ENCODE assay signal across 24 mouse cellular contexts in genomic region chr2:43513852-43514251, GRCm38 (mm10). TPM values are rescaled to one million over a fixed set of nuclear protein-coding genes. Genes with fewer than 3 reads are reported as not detected.
DNase-seq lines count a peak whose midpoint lies in the region; ATAC-seq and TF ChIP-seq lines count a peak whose summit lies in the region.
"Had no signal": no experiment of that assay in that cellular context is flagged by ENCODE, and none has a peak within 500 bp of the region (broad histone marks: within the 10 kb centered on the region; RNA-seq: fewer than 3 reads in every experiment).

No protein-coding gene starts in this region.

- no peaks in the 10 kb centered on the region for H3K4me1 ChIP-seq in kidney, embryonic 14.5 days (ENCODE audit: control insufficient read depth, insufficient read depth, low read length)
- no peaks in the 10 kb centered on the region for H3K4me1 ChIP-seq in kidney, postnatal 0 days (replicated peaks; ENCODE audit: insufficient read depth, low read length)
- H3K4me1 ChIP-seq in kidney, embryonic 15.5 days, result no peaks in the 10 kb centered on the region
- 0 out of 2 replicates have a peak, but pooled peaks cover 6% of the 10 kb centered on the region for H3K4me1 ChIP-seq in midbrain, embryonic 14.5 days (ENCODE audit: control insufficient read depth, insufficient read depth, low read length)
- H3K4me1 ChIP-seq in midbrain, embryonic 16.5 days (ENCODE audit: control insufficient read depth, insufficient read depth, low read length), result no peaks in the 10 kb centered on the region
- H3K4me1 ChIP-seq: embryonic facial prominence, embryonic 15.5 days; heart, embryonic 12.5 days; hindbrain, embryonic 15.5 days had no signal

- DNase-seq in kidney, adult 11 months, result peak; percentile 24
- peak; percentile 3 for DNase-seq in kidney, postnatal 0 days (ENCODE audit: low spot score)
- peak; percentile 21 for DNase-seq in midbrain, embryonic 14.5 days
- peak; percentile 9 to 52 for DNase-seq in kidney, postnatal 36 days
- DNase-seq in adrenal gland, postnatal 14 days, result no peak
- DNase-seq: adrenal gland, postnatal 25 days; B cell, adult 2 months; cerebellum, adult 8-10 months; cerebellum, postnatal 14 days; gastrocnemius, adult 2 months; gastrocnemius, postnatal 25 days; heart, postnatal 36 days had no signal

- no peak for TF ChIP-seq CTCF in kidney, postnatal 0 days (IDR thresholded peaks at IDR 0.05; ENCODE audit: low read depth)

- no peak overlapping the region for H3K4me2 ChIP-seq in kidney, embryonic 14.5 days (replicated peaks; ENCODE audit: low read depth, low read length)
- no peak overlapping the region for H3K4me2 ChIP-seq in kidney, postnatal 0 days (ENCODE audit: low read length)
- H3K4me2 ChIP-seq in kidney, embryonic 15.5 days, result no peak overlapping the region
- peak overlapping the region; percentile 17; the same call in 1 of the 2 replicates for H3K4me2 ChIP-seq in midbrain, embryonic 14.5 days (ENCODE audit: low read length)
- no peak overlapping the region for H3K4me2 ChIP-seq in midbrain, embryonic 16.5 days (ENCODE audit: low read length)
- H3K4me2 ChIP-seq: embryonic facial prominence, embryonic 15.5 days; heart, embryonic 12.5 days; hindbrain, embryonic 15.5 days had no signal

- no peak overlapping the region for H3K9ac ChIP-seq in kidney, embryonic 14.5 days (ENCODE audit: low read depth, low read length)
- H3K9ac ChIP-seq in kidney, postnatal 0 days (ENCODE audit: low read depth, low read length), result no peak overlapping the region
- H3K9ac ChIP-seq in kidney, embryonic 15.5 days, result no peak overlapping the region
- no peak overlapping the region for H3K9ac ChIP-seq in midbrain, embryonic 14.5 days (replicated peaks; ENCODE audit: low read length)
- H3K9ac ChIP-seq in midbrain, embryonic 16.5 days (ENCODE audit: low read depth, low read length), result no peak overlapping the region
- H3K9ac ChIP-seq: embryonic facial prominence, embryonic 15.5 days; heart, embryonic 12.5 days; hindbrain, embryonic 15.5 days had no signal

- peaks cover 2% of the 10 kb centered on the region; the same call in 1 of the 2 replicates for H3K9me3 ChIP-seq in kidney, embryonic 14.5 days (ENCODE audit: control insufficient read depth, low read length)
- no peaks in the 10 kb centered on the region for H3K9me3 ChIP-seq in kidney, postnatal 0 days (replicated peaks; ENCODE audit: low read length)
- no peaks in the 10 kb centered on the region for H3K9me3 ChIP-seq in kidney, embryonic 15.5 days (replicated peaks)
- H3K9me3 ChIP-seq in midbrain, embryonic 14.5 days (ENCODE audit: control insufficient read depth, low read length), result peaks cover 5% of the 10 kb centered on the region; the same call in 1 of the 2 replicates
- H3K9me3 ChIP-seq in midbrain, embryonic 16.5 days (replicated peaks; ENCODE audit: control insufficient read depth, low read length, poor library complexity, severe bottlenecking), result no peaks in the 10 kb centered on the region; the same call in 1 of the 2 replicates
- H3K9me3 ChIP-seq: embryonic facial prominence, embryonic 15.5 days; G1E had no signal

- ATAC-seq in kidney, embryonic 14.5 days (ENCODE audit: low FRiP score, low TSS enrichment), result no peak
- no peak for ATAC-seq in kidney, postnatal 0 days (replicated peaks; ENCODE audit: low FRiP score, low read depth)
- no peak for ATAC-seq in kidney, embryonic 15.5 days (replicated peaks; ENCODE audit: low FRiP score)
- no peak for ATAC-seq in midbrain, embryonic 14.5 days (ENCODE audit: low FRiP score, low TSS enrichment)
- ATAC-seq in midbrain, embryonic 16.5 days, result no peak
- ATAC-seq: CD4-positive, CD25-positive, alpha-beta regulatory T cell, adult 4 months; forebrain, embryonic 14.5 days had no signal

- 68% methylated on average over 7 of the region's 7 CpGs for WGBS in kidney, embryonic 14.5 days
- 48% methylated on average over 7 of the region's 7 CpGs for WGBS in kidney, postnatal 0 days
- WGBS in kidney, embryonic 15.5 days, result 64% methylated on average over 7 of the region's 7 CpGs
- 6% methylated on average over 7 of the region's 7 CpGs for whole genome bisulfite sequencing in midbrain, embryonic 14.5 days
- 7% methylated on average over 7 of the region's 7 CpGs for WGBS in midbrain, embryonic 16.5 days

- no peaks in the 10 kb centered on the region for H3K27me3 ChIP-seq in kidney, embryonic 14.5 days (ENCODE audit: control insufficient read depth, insufficient read depth, low read length)
- no peaks in the 10 kb centered on the region for H3K27me3 ChIP-seq in kidney, postnatal 0 days (ENCODE audit: insufficient read depth, low read length)
- no peaks in the 10 kb centered on the region for H3K27me3 ChIP-seq in kidney, embryonic 15.5 days
- H3K27me3 ChIP-seq in midbrain, embryonic 14.5 days (ENCODE audit: control insufficient read depth, insufficient read depth, low read length), result no peaks in the 10 kb centered on the region
- H3K27me3 ChIP-seq in midbrain, embryonic 16.5 days (ENCODE audit: control insufficient read depth, insufficient read depth, low read depth, low read length), result no peaks in the 10 kb centered on the region
- H3K27me3 ChIP-seq: embryonic facial prominence, embryonic 15.5 days; heart, embryonic 12.5 days; hindbrain, embryonic 15.5 days had no signal

- H3K4me3 ChIP-seq in kidney, embryonic 14.5 days (ENCODE audit: low read length), result no peak overlapping the region
- H3K4me3 ChIP-seq in kidney, postnatal 0 days (replicated peaks; ENCODE audit: low read depth, low read length), result no peak overlapping the region
- no peak overlapping the region for H3K4me3 ChIP-seq in kidney, embryonic 15.5 days (replicated peaks)
- no peak overlapping the region for H3K4me3 ChIP-seq in midbrain, embryonic 14.5 days (replicated peaks; ENCODE audit: low read depth, low read length)
- H3K4me3 ChIP-seq in midbrain, embryonic 16.5 days (ENCODE audit: low read depth, low read length), result no peak overlapping the region
- H3K4me3 ChIP-seq: embryonic facial prominence, embryonic 15.5 days; erythroblast, embryonic 14.5 days; forebrain, embryonic 10.5 days; gastrocnemius, adult 2 months; heart, embryonic 12.5 days; hindbrain, embryonic 15.5 days had no signal

- H3K27ac ChIP-seq in kidney, embryonic 14.5 days (ENCODE audit: low read depth, low read length), result no peak overlapping the region
- H3K27ac ChIP-seq in kidney, postnatal 0 days, result no peak overlapping the region
- H3K27ac ChIP-seq in kidney, embryonic 15.5 days, result no peak overlapping the region
- no peak overlapping the region for H3K27ac ChIP-seq in midbrain, embryonic 14.5 days (replicated peaks; ENCODE audit: low read depth, low read length)
- no peak overlapping the region for H3K27ac ChIP-seq in midbrain, embryonic 16.5 days (ENCODE audit: low read length)
- H3K27ac ChIP-seq: embryonic facial prominence, embryonic 15.5 days; forebrain, embryonic 10.5 days; gastrocnemius, adult 2 months; hindbrain, embryonic 15.5 days had no signal

- H3K36me3 ChIP-seq in kidney, embryonic 14.5 days (ENCODE audit: control insufficient read depth, insufficient read depth, low read length), result no peaks in the 10 kb centered on the region
- no peaks in the 10 kb centered on the region for H3K36me3 ChIP-seq in kidney, postnatal 0 days (ENCODE audit: insufficient read depth, low read length)
- no peaks in the 10 kb centered on the region for H3K36me3 ChIP-seq in kidney, embryonic 15.5 days
- H3K36me3 ChIP-seq in midbrain, embryonic 14.5 days (ENCODE audit: control insufficient read depth, insufficient read depth, low read length), result no peaks in the 10 kb centered on the region
- no peaks in the 10 kb centered on the region for H3K36me3 ChIP-seq in midbrain, embryonic 16.5 days (ENCODE audit: control insufficient read depth, insufficient read depth, low read length)
- H3K36me3 ChIP-seq: embryonic facial prominence, embryonic 15.5 days; forebrain, embryonic 10.5 days; G1E; heart, embryonic 12.5 days; hindbrain, embryonic 15.5 days had no signal

RNA-seq across cellular contexts. Expression of gene Kynu, which starts 41.3 kb away (rescaled TPM):
- 2.3 and 3.5 TPM in 2 replicates for polyA plus RNA-seq in kidney, embryonic 14.5 days (2014; fragmentation: Nextera tagmentation; extraction: Ambion mirVana)
- polyA plus RNA-seq in kidney, postnatal 0 days (2015; fragmentation: Nextera tagmentation; extraction: Ambion mirVana), result 4.6 and 6.3 TPM in 2 replicates
- 4.7 and 5.9 TPM in 2 replicates for polyA plus RNA-seq in kidney, embryonic 15.5 days (2015; fragmentation: Nextera tagmentation; extraction: Ambion mirVana)
- polyA plus RNA-seq in midbrain, embryonic 14.5 days (2014; fragmentation: Nextera tagmentation; extraction: Ambion mirVana), result 0.20 and 0.26 TPM in 2 replicates
- 0.09 and 0.21 TPM in 2 replicates for polyA plus RNA-seq in midbrain, embryonic 16.5 days (2015; fragmentation: Nextera tagmentation; extraction: Ambion mirVana)
- total RNA-seq in adrenal gland, postnatal 14 days (2021), result 2.0 and 9.7 TPM in 2 replicates
- total RNA-seq: adrenal gland, postnatal 25 days; gastrocnemius, adult 2 months; gastrocnemius, postnatal 25 days; granulocyte monocyte progenitor cell, adult 5-6 weeks; heart, postnatal 36 days had no signal
- polyA plus RNA-seq: erythroblast, embryonic 14.5 days; G1E; heart, embryonic 12.5 days had no signal
